7 mouse cellular contexts compared by ENCODE assay signal in genomic region chr17:57335673-57336303, GRCm38 (mm10). TPM values are rescaled to one million over a fixed set of nuclear protein-coding genes. Genes with fewer than 3 reads are reported as not detected.
A peak's percentile ranks its signal among the peaks of the same experiment; 100 is the strongest.
DNase-seq lines count a peak whose midpoint lies in the region; ATAC-seq lines count a peak whose summit lies in the region.

No protein-coding gene starts in this region.

- no peaks in the 10 kb centered on the region for H3K9me3 ChIP-seq in embryonic facial prominence, embryonic 10.5 days
- no peaks in the 10 kb centered on the region for H3K9me3 ChIP-seq in midbrain, embryonic 11.5 days (ENCODE audit: control insufficient read depth, low read length)

- H3K4me2 ChIP-seq in midbrain, embryonic 11.5 days: no peak overlapping the region

- 0 out of 2 replicates have a peak, but pooled peaks cover 2% of the 10 kb centered on the region for H3K4me1 ChIP-seq in embryonic facial prominence, embryonic 10.5 days
- no peaks in the 10 kb centered on the region; the same call in 1 of the 2 replicates for H3K4me1 ChIP-seq in midbrain, embryonic 11.5 days (ENCODE audit: control insufficient read depth, insufficient read depth, low read length)

- ATAC-seq in midbrain, embryonic 11.5 days (ENCODE audit: low FRiP score): peak; percentile 88

- H3K4me3 ChIP-seq in embryonic facial prominence, embryonic 10.5 days: no peak overlapping the region
- H3K4me3 ChIP-seq in midbrain, embryonic 11.5 days (ENCODE audit: low read depth, low read length): no peak overlapping the region

- WGBS in embryonic facial prominence, embryonic 10.5 days: 10% methylated on average over 11 of the region's 11 CpGs
- 11% methylated on average over 11 of the region's 11 CpGs for WGBS in midbrain, embryonic 11.5 days

- H3K27ac ChIP-seq in embryonic facial prominence, embryonic 10.5 days (replicated peaks): no peak overlapping the region
- no peak overlapping the region for H3K27ac ChIP-seq in midbrain, embryonic 11.5 days (ENCODE audit: low read depth, low read length)

- peak overlapping the region; percentile 28; the same call in 1 of the 2 replicates for H3K9ac ChIP-seq in midbrain, embryonic 11.5 days (ENCODE audit: low read length)

- 0 out of 2 replicates have a peak, but pooled peaks cover 6% of the 10 kb centered on the region for H3K27me3 ChIP-seq in embryonic facial prominence, embryonic 10.5 days (replicated peaks; ENCODE audit: low read depth, poor library complexity, severe bottlenecking)
- H3K27me3 ChIP-seq in midbrain, embryonic 11.5 days (ENCODE audit: control insufficient read depth, insufficient read depth, low read length): no peaks in the 10 kb centered on the region

- H3K36me3 ChIP-seq in embryonic facial prominence, embryonic 10.5 days (replicated peaks): no peaks in the 10 kb centered on the region
- H3K36me3 ChIP-seq in midbrain, embryonic 11.5 days (ENCODE audit: control insufficient read depth, insufficient read depth, low read length): no peaks in the 10 kb centered on the region

- intact Hi-C loops in left cerebral cortex, postnatal 4 days (cut with DNase I): loop anchor here (2.0 to 10.0 kb wide), 4 partner anchors 88 to 531 kb away; partner anchors contain the start of genes Gpr108 and Trip10

- DNase-seq in adrenal gland, postnatal 10 days: peak; percentile 93
- DNase-seq in embryonic facial prominence, embryonic 10.5 days (ENCODE audit: low spot score): peak; percentile 90
- peak; percentile 97 for DNase-seq in heart, adult 11 months
- peak; percentile 73 for DNase-seq in kidney, adult 11 months
- peak; percentile 90 for DNase-seq in left cerebral cortex, postnatal 4 days
- DNase-seq in midbrain, embryonic 11.5 days (ENCODE audit: low spot score, missing footprints): peak; percentile 100
- peak; percentile 76 for DNase-seq in skeletal muscle tissue, adult 2 months (ENCODE audit: low read depth, low spot score)

RNA-seq across cellular contexts. Expression of gene Adgre1, which starts 22.7 kb away (rescaled TPM):
- 1 to 10 TPM; 5.7 to 6.7 TPM for total RNA-seq in adrenal gland, postnatal 10 days (2021)
- 1.4 and 1.9 TPM in 2 replicates for polyA plus RNA-seq in embryonic facial prominence, embryonic 10.5 days (2016; fragmentation: Nextera tagmentation; extraction: Ambion mirVana)
- total RNA-seq in left cerebral cortex, postnatal 4 days (2021): 1 to 10 TPM; 3.3 to 3.7 TPM
- polyA plus RNA-seq in midbrain, embryonic 11.5 days (2014; fragmentation: Nextera tagmentation; extraction: Ambion mirVana): 3.4 and 4.4 TPM in 2 replicates

RNA-seq across cellular contexts. Expression of gene Vav1, which starts 56.9 kb away (rescaled TPM):
- 1 to 10 TPM; 4.4 to 4.8 TPM for total RNA-seq in adrenal gland, postnatal 10 days (2021)
- 1.4 and 1.6 TPM in 2 replicates for polyA plus RNA-seq in embryonic facial prominence, embryonic 10.5 days (2016; fragmentation: Nextera tagmentation; extraction: Ambion mirVana)
- total RNA-seq in left cerebral cortex, postnatal 4 days (2021): 1 to 10 TPM; 2.1 to 2.3 TPM
- polyA plus RNA-seq in midbrain, embryonic 11.5 days (2014; fragmentation: Nextera tagmentation; extraction: Ambion mirVana): 1.8 and 2.3 TPM in 2 replicates
